Mouse (Mus musculus) heart, adult 18-20 months (tissue): ENCODE measurements around the gene Tmem125. TPM values are rescaled to one million over a fixed set of nuclear protein-coding genes. Genes with fewer than 3 reads are reported as not detected.

Experiments used
- total RNA-seq, 2 experiments: library from RNA; stranded (reverse); gene quantifications; 2 replicates each; pipeline ENCODE4 v1.2.3; 2021

Gene Tmem125
- total RNA-seq, 2 experiments from 2014 or later: not detected

Other genes starting within 250 kb of the Tmem125 start
- gene Szt2, start 134.8 kb downstream of the Tmem125 start, total RNA-seq: 10 to 100 TPM in 1 of 2 experiments, 1 to 10 TPM in 1; 7.8 to 10.5 TPM
- 10 to 100 TPM; 32.8 to 37.2 TPM for gene Med8, start 134.7 kb downstream of the Tmem125 start, total RNA-seq
- gene Elovl1, start 116.0 kb downstream of the Tmem125 start, total RNA-seq: 10 to 100 TPM; 15.7 to 17.2 TPM
- gene Cdc20, start 106.7 kb downstream of the Tmem125 start, total RNA-seq: 1 to 10 TPM in 1 of 2 experiments, under 1 TPM in 1; 0.57 to 1.2 TPM
- under 1 TPM; 0.15 to 0.22 TPM for gene Mpl, start 86.5 kb downstream of the Tmem125 start, total RNA-seq
- gene Tie1, start 54.0 kb downstream of the Tmem125 start, total RNA-seq: 10 to 100 TPM; 47.5 to 56.8 TPM
- gene 2610528J11Rik, start 17.0 kb downstream of the Tmem125 start, total RNA-seq: not detected
- gene Cfap57, start 76.7 kb upstream of the Tmem125 start, total RNA-seq: under 1 TPM in 1 of 2 experiments, not detected in 1; 0.15 TPM
- gene Ebna1bp2, start 76.8 kb upstream of the Tmem125 start, total RNA-seq: 10 to 100 TPM; 37.0 to 39.2 TPM
- gene Olfr62, start 114.9 kb upstream of the Tmem125 start, total RNA-seq: not detected
- gene Olfr1342, start 148.7 kb upstream of the Tmem125 start, total RNA-seq: not detected
- not detected for gene Olfr1341, start 159.5 kb upstream of the Tmem125 start, total RNA-seq
- gene Olfr1340, start 176.1 kb upstream of the Tmem125 start, total RNA-seq: not detected
- not detected for gene Olfr1339, start 188.1 kb upstream of the Tmem125 start, total RNA-seq
- gene Olfr1338, start 214.7 kb upstream of the Tmem125 start, total RNA-seq: not detected
- not detected for gene Olfr1337, start 238.5 kb upstream of the Tmem125 start, total RNA-seq